In genomic region chr17:27788456-27789172, GRCm38 (mm10) we compare ENCODE assay signal across 25 mouse cellular contexts. TPM values are rescaled to one million over a fixed set of nuclear protein-coding genes. Genes with fewer than 3 reads are reported as not detected.
DNase-seq lines count a peak whose midpoint lies in the region; ATAC-seq and TF ChIP-seq lines count a peak whose summit lies in the region.
"Had no signal": no experiment of that assay in that cellular context is flagged by ENCODE, and none has a peak within 500 bp of the region (broad histone marks: within the 10 kb centered on the region; RNA-seq: fewer than 3 reads in every experiment).

No protein-coding gene starts in this region.

- H3K4me3 ChIP-seq in kidney, embryonic 16.5 days (ENCODE audit: low read length), result no peak overlapping the region
- no peak overlapping the region for H3K4me3 ChIP-seq in liver, adult 2 months (ENCODE audit: insufficient read depth, low read depth, low read length)
- H3K4me3 ChIP-seq in liver, embryonic 11.5 days (ENCODE audit: low read depth, low read length), result no peak overlapping the region
- no peak overlapping the region for H3K4me3 ChIP-seq in forebrain, embryonic 16.5 days (replicated peaks; ENCODE audit: low read length)
- H3K4me3 ChIP-seq: forebrain, embryonic 15.5 days; heart, adult 2 months; heart, embryonic 13.5 days; hindbrain, embryonic 13.5 days; layer of hippocampus, adult 2 months; liver, embryonic 15.5 days; midbrain, embryonic 15.5 days; myocyte; neural tube, embryonic 13.5 days had no signal

- no peaks in the 10 kb centered on the region; the same call in 1 of the 2 replicates for H3K4me1 ChIP-seq in kidney, embryonic 16.5 days (ENCODE audit: insufficient read depth, low read length)
- peaks cover 42% of the 10 kb centered on the region for H3K4me1 ChIP-seq in liver, adult 2 months (ENCODE audit: control insufficient read depth, insufficient read depth, low read length)
- no peaks in the 10 kb centered on the region for H3K4me1 ChIP-seq in liver, embryonic 11.5 days (replicated peaks; ENCODE audit: control insufficient read depth, insufficient read depth, low read length)
- no peaks in the 10 kb centered on the region for H3K4me1 ChIP-seq in forebrain, embryonic 16.5 days (replicated peaks; ENCODE audit: control insufficient read depth, insufficient read depth, low read length)
- H3K4me1 ChIP-seq: forebrain, embryonic 15.5 days; midbrain, embryonic 15.5 days; neural tube, embryonic 13.5 days had no signal

- no peak overlapping the region for H3K4me2 ChIP-seq in kidney, embryonic 16.5 days (replicated peaks; ENCODE audit: low read depth, low read length)
- H3K4me2 ChIP-seq in liver, embryonic 11.5 days, result no peak overlapping the region
- no peak overlapping the region for H3K4me2 ChIP-seq in forebrain, embryonic 16.5 days (ENCODE audit: low read length)
- H3K4me2 ChIP-seq: forebrain, embryonic 15.5 days; heart, embryonic 13.5 days; hindbrain, embryonic 13.5 days; liver, embryonic 15.5 days; midbrain, embryonic 15.5 days; neural tube, embryonic 13.5 days had no signal

- H3K36me3 ChIP-seq in kidney, embryonic 16.5 days (ENCODE audit: insufficient read depth, low read length), result peaks cover 23% of the 10 kb centered on the region; the same call in 1 of the 2 replicates
- peaks cover 8% of the 10 kb centered on the region for H3K36me3 ChIP-seq in liver, adult 2 months (ENCODE audit: control insufficient read depth, insufficient read depth, low read length)
- peaks cover 14% of the 10 kb centered on the region for H3K36me3 ChIP-seq in liver, embryonic 11.5 days (ENCODE audit: control insufficient read depth, insufficient read depth, low read length)
- no peaks in the 10 kb centered on the region for H3K36me3 ChIP-seq in forebrain, embryonic 16.5 days (ENCODE audit: control insufficient read depth, insufficient read depth)

- no peak for TF ChIP-seq CTCF in liver, adult 2 months (IDR thresholded peaks at IDR 0.05; ENCODE audit: low read depth, low read length)

- peak; percentile 56 for DNase-seq in adrenal gland, postnatal 10 days
- DNase-seq in adrenal gland, adult 8-10 months, result no peak
- DNase-seq in kidney, adult 11 months, result peak; percentile 60
- peak; percentile 90 for DNase-seq in liver, adult 2 months (ENCODE audit: extremely low read depth, low read depth, low spot score)
- no peak for DNase-seq in liver, embryonic 11.5 days (ENCODE audit: low spot score)
- peak; percentile 68 to 69 for DNase-seq in kidney, postnatal 36 days
- DNase-seq: cerebellum, adult 2 months; cerebellum, postnatal 25 days; gastrocnemius, postnatal 36 days; heart, adult 2 months; lung, postnatal 4 days had no signal

- no peaks in the 10 kb centered on the region for H3K9me3 ChIP-seq in kidney, embryonic 16.5 days (ENCODE audit: low read length)
- H3K9me3 ChIP-seq in liver, embryonic 11.5 days (ENCODE audit: control insufficient read depth, low read length), result no peaks in the 10 kb centered on the region
- H3K9me3 ChIP-seq in forebrain, embryonic 16.5 days (ENCODE audit: control insufficient read depth, low read length), result no peaks in the 10 kb centered on the region
- H3K9me3 ChIP-seq: forebrain, embryonic 15.5 days; heart, embryonic 13.5 days; hindbrain, embryonic 13.5 days; liver, embryonic 15.5 days; midbrain, embryonic 15.5 days; neural tube, embryonic 13.5 days had no signal

- H3K27ac ChIP-seq in kidney, embryonic 16.5 days (ENCODE audit: low read length), result no peak overlapping the region
- peak overlapping the region; percentile 90 for H3K27ac ChIP-seq in liver, adult 2 months (replicated peaks; ENCODE audit: insufficient read depth, low read depth, low read length)
- H3K27ac ChIP-seq in liver, embryonic 11.5 days (ENCODE audit: low read depth, low read length), result no peak overlapping the region
- H3K27ac ChIP-seq in forebrain, embryonic 16.5 days (ENCODE audit: low read length), result no peak overlapping the region
- H3K27ac ChIP-seq: forebrain, embryonic 15.5 days; heart, adult 2 months; heart, embryonic 13.5 days; hindbrain, embryonic 13.5 days; layer of hippocampus, adult 2 months; liver, embryonic 15.5 days; midbrain, embryonic 15.5 days; neural tube, embryonic 13.5 days had no signal

- H3K9ac ChIP-seq in kidney, embryonic 16.5 days (replicated peaks; ENCODE audit: low read length), result no peak overlapping the region
- H3K9ac ChIP-seq in liver, adult 2 months (ENCODE audit: low read depth, low read length), result peak overlapping the region; percentile 41
- no peak overlapping the region for H3K9ac ChIP-seq in liver, embryonic 11.5 days (ENCODE audit: low read depth, low read length)
- H3K9ac ChIP-seq in forebrain, embryonic 16.5 days (replicated peaks; ENCODE audit: low read depth, low read length), result no peak overlapping the region
- H3K9ac ChIP-seq: forebrain, embryonic 15.5 days; heart, embryonic 13.5 days; hindbrain, embryonic 13.5 days; liver, embryonic 15.5 days; midbrain, embryonic 15.5 days; neural tube, embryonic 13.5 days had no signal

- H3K27me3 ChIP-seq in kidney, embryonic 16.5 days (ENCODE audit: insufficient read depth, low read length), result no peaks in the 10 kb centered on the region
- no peaks in the 10 kb centered on the region for H3K27me3 ChIP-seq in liver, adult 2 months (ENCODE audit: control insufficient read depth, insufficient read depth, low read length)
- no peaks in the 10 kb centered on the region for H3K27me3 ChIP-seq in liver, embryonic 11.5 days (replicated peaks; ENCODE audit: control insufficient read depth, insufficient read depth, low read length)
- no peaks in the 10 kb centered on the region for H3K27me3 ChIP-seq in forebrain, embryonic 16.5 days (replicated peaks; ENCODE audit: control insufficient read depth, insufficient read depth, low read length)
- H3K27me3 ChIP-seq: forebrain, embryonic 15.5 days; heart, embryonic 13.5 days; hindbrain, embryonic 13.5 days; liver, embryonic 15.5 days; midbrain, embryonic 15.5 days; neural tube, embryonic 13.5 days had no signal

- TF ChIP-seq POLR2A in liver, adult 2 months (IDR thresholded peaks at IDR 0.05; ENCODE audit: extremely low read depth, insufficient read depth, low read length), result no peak

- peaks cover 58% of the 10 kb centered on the region for H3K79me2 ChIP-seq in liver, adult 2 months (ENCODE audit: control insufficient read depth, insufficient read depth, low read length)

- WGBS in kidney, embryonic 16.5 days, result 92% methylated on average over 6 of the region's 6 CpGs
- WGBS in liver, adult 2 months, result 46% methylated on average over 6 of the region's 6 CpGs
- WGBS in liver, embryonic 11.5 days, result 89% methylated on average over 6 of the region's 6 CpGs
- WGBS in forebrain, embryonic 16.5 days, result 88% methylated on average over 6 of the region's 6 CpGs

- no peak for ATAC-seq in kidney, embryonic 16.5 days (ENCODE audit: low FRiP score, low TSS enrichment)
- no peak for ATAC-seq in liver, embryonic 11.5 days (replicated peaks; ENCODE audit: low FRiP score)
- ATAC-seq in forebrain, embryonic 16.5 days, result no peak
- ATAC-seq: forebrain, embryonic 15.5 days; inflammation-experienced regulatory T-cells, adult 6 months; midbrain, embryonic 15.5 days had no signal

RNA-seq across cellular contexts. Expression of gene D17Wsu92e, which starts 31.8 kb away (rescaled TPM):
- total RNA-seq in adrenal gland, postnatal 10 days (2021), result 100 to 1,000 TPM; 132 to 137 TPM
- 100 to 1,000 TPM; 149 to 177 (median 165) TPM for total RNA-seq in adrenal gland, adult 8-10 months (2022)
- polyA plus RNA-seq in kidney, embryonic 16.5 days (2015; fragmentation: Nextera tagmentation; extraction: Ambion mirVana), result 18.8 and 19.4 TPM in 2 replicates
- total RNA-seq in liver, adult 2 months (2014; rRNA removed), result 93.0 and 117 TPM in 2 replicates
- 159 and 178 TPM in 2 replicates for polyA plus RNA-seq in liver, adult 2 months (2012; rRNA removed)
- polyA plus RNA-seq in liver, embryonic 11.5 days (2014; fragmentation: Nextera tagmentation; extraction: Ambion mirVana), result 19.2 and 22.7 TPM in 2 replicates
- 11.9 and 12.4 TPM in 2 replicates for polyA plus RNA-seq in forebrain, embryonic 16.5 days (2015; fragmentation: Nextera tagmentation; extraction: Ambion mirVana)

RNA-seq across cellular contexts. Expression of gene Snrpc, which starts 49.3 kb away (rescaled TPM):
- 100 to 1,000 TPM in 1 of 2 experiments, 10 to 100 TPM in 1; 94.8 to 102 TPM for total RNA-seq in adrenal gland, postnatal 10 days (2021)
- 10 to 100 TPM; 58.4 to 66.3 (median 59.3) TPM for total RNA-seq in adrenal gland, adult 8-10 months (2022)
- polyA plus RNA-seq in kidney, embryonic 16.5 days (2015; fragmentation: Nextera tagmentation; extraction: Ambion mirVana), result 286 and 293 TPM in 2 replicates
- total RNA-seq in liver, adult 2 months (2014; rRNA removed), result 24.4 and 27.1 TPM in 2 replicates
- polyA plus RNA-seq in liver, adult 2 months (2012; rRNA removed), result 42.2 and 49.6 TPM in 2 replicates
- polyA plus RNA-seq in liver, embryonic 11.5 days (2014; fragmentation: Nextera tagmentation; extraction: Ambion mirVana), result 305 and 315 TPM in 2 replicates
- polyA plus RNA-seq in forebrain, embryonic 16.5 days (2015; fragmentation: Nextera tagmentation; extraction: Ambion mirVana), result 255 and 264 TPM in 2 replicates

RNA-seq across cellular contexts. Expression of gene Spdef, which starts 59.9 kb away (rescaled TPM):
- not detected for total RNA-seq in adrenal gland, postnatal 10 days (2021)
- total RNA-seq in adrenal gland, adult 8-10 months (2022), result under 1 TPM in 1 of 4 experiments, not detected in 3; 0.37 TPM
- 0.18 and 0.31 TPM in 2 replicates for polyA plus RNA-seq in kidney, embryonic 16.5 days (2015; fragmentation: Nextera tagmentation; extraction: Ambion mirVana)
- total RNA-seq in liver, adult 2 months (2014; rRNA removed), result not detected in 2 replicates
- 0.15 and 0.48 TPM in 2 replicates for polyA plus RNA-seq in liver, adult 2 months (2012; rRNA removed)
- polyA plus RNA-seq in liver, embryonic 11.5 days (2014; fragmentation: Nextera tagmentation; extraction: Ambion mirVana), result 0.32 TPM in 1 of 2 replicates, not detected in the other
- polyA plus RNA-seq in forebrain, embryonic 16.5 days (2015; fragmentation: Nextera tagmentation; extraction: Ambion mirVana), result 0.27 and 0.70 TPM in 2 replicates
- total RNA-seq: gastrocnemius, postnatal 36 days; heart, adult 2 months; heart, postnatal 25 days; layer of hippocampus, postnatal 25 days; megakaryocyte-erythroid progenitor cell, adult 5-6 weeks had no signal
- polyA plus RNA-seq: inflammation-experienced regulatory T-cells, adult 6 months; liver, embryonic 15.5 days had no signal

Comparison
In these comparisons a context has a peak if more than half of its experiments do, and no peak if none do; other contexts are left out.
1. DNase-seq: peak in adrenal gland, postnatal 10 days (single experiment), kidney, adult 11 months (single experiment), liver, adult 2 months (single experiment) and kidney, postnatal 36 days (2 of 2); none in adrenal gland, adult 8-10 months (single experiment) and liver, embryonic 11.5 days (single experiment).